Mouse (Mus musculus): ENCODE data around the gene Slc35f1.

- TF ChIP-seq POLR2A (IDR thresholded peaks at IDR 0.05; ENCODE audit: insufficient read depth, low read depth, low read length) = 0 out of 2 replicates have a peak, but pooled peaks have one; percentile 29
- peak; percentile 59; the same call in 1 of the 2 replicates for TF ChIP-seq CTCF (IDR thresholded peaks at IDR 0.05; ENCODE audit: insufficient read depth, low read depth, low read length)
These were observed at the start of gene Slc35f1 for GRCm38 (mm10) chr10:52690334-52690991.
